Mouse (Mus musculus): Measurements from ENCODE around the gene Gm10197. TPM values are rescaled to one million over a fixed set of nuclear protein-coding genes. Genes with fewer than 3 reads are reported as not detected.

Gene Gm10197
- polyA plus RNA-seq, 1 experiment from 2014 or later = 4.8 TPM

DNA sequence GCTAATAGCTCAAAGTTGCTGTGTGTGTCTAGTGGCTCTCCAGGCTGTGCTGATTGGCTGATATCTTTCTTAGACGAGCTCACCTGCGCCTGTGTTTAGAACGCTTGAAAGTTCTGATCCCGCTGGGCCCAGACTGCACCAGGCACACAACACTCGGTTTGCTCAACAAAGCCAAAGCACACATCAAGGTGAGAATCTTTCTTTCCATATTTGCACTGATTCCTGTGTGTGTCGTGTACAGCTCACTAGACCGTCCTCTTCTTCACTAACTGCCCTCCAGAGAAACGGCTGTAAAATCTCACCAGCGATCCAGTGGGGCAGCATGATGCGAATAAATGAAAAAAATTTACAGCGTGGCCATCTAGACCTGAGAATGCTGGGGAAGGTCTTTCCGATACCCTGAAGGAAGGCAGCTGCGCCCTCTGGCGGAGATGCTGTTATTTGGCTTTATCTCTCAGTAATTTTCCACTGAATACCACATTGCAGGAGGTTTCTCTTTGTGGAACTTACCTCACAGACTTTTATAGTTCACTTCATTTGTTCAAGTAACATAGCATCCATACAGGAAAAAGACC is 2.0 kb downstream of the Gm10197 start:
- no peaks in the 10 kb centered on the region for H3K9me3 ChIP-seq (ENCODE audit: low read depth, low read length)
- TF ChIP-seq CTCF (IDR thresholded peaks at IDR 0.05; ENCODE audit: low read depth) = peak; percentile 89
- H3K27ac ChIP-seq (ENCODE audit: low read depth) = no peak overlapping the region
- WGBS = 27% methylated on average over 14 of the region's 14 CpGs
- H3K36me3 ChIP-seq (ENCODE audit: insufficient read depth) = peaks cover 22% of the 10 kb centered on the region
- H3K27me3 ChIP-seq (ENCODE audit: insufficient read depth, low read length) = no peaks in the 10 kb centered on the region
- 0 out of 2 replicates have a peak overlapping the region, but pooled peaks have one; percentile 11 for H3K9ac ChIP-seq
- DNase-seq (peak; percentile 95), ATAC-seq (ENCODE audit: insufficient read depth) (0 out of 2 replicates have a peak, but pooled peaks have one; percentile 32)
- peak overlapping the region; percentile 7; the same call in 1 of the 2 replicates for H3K4me2 ChIP-seq
- peaks cover 21% of the 10 kb centered on the region for H3K4me1 ChIP-seq (ENCODE audit: insufficient read depth)
- H3K4me3 ChIP-seq (ENCODE audit: low read depth, low read length) = no peak overlapping the region

DNA sequence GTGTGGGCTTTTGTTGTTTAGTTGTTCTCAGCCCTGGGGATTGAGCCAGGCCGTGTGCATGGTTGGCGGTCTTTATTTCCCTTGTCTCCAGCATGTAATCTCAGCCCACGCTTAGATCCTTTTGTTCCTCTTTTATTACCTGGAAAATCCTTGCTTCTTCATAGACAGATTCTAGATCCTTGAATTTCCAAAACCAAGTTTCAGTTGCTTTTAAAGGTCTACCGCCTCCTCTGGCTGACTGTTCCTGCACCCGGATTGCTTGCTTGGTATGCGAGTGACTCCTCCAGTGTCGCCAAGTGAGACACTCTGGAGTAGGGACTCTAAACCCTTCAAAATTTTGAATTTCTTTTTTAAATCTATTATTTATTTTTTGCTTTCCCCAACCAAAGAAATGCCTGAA is 4.7 kb downstream of the Gm10197 start:
- Histone ChIP-seq H3K27ac (ENCODE audit: low read depth) (no peak overlapping the region), H3K36me3 (ENCODE audit: insufficient read depth) (peaks cover 7% of the 10 kb centered on the region), H3K4me2 (no peak overlapping the region), H3K9me3 (ENCODE audit: low read depth, low read length) (no peaks in the 10 kb centered on the region), H3K4me3 (ENCODE audit: low read depth, low read length) (no peak overlapping the region), H3K9ac (no peak overlapping the region), H3K4me1 (ENCODE audit: insufficient read depth) (peaks cover 26% of the 10 kb centered on the region), H3K27me3 (ENCODE audit: insufficient read depth, low read length) (no peaks in the 10 kb centered on the region)
- no peak for ATAC-seq (ENCODE audit: insufficient read depth)
- TF ChIP-seq CTCF (IDR thresholded peaks at IDR 0.05; ENCODE audit: low read depth) = no peak
- DNase-seq = no peak
- WGBS = 85% methylated on average over 7 of the region's 7 CpGs

DNA sequence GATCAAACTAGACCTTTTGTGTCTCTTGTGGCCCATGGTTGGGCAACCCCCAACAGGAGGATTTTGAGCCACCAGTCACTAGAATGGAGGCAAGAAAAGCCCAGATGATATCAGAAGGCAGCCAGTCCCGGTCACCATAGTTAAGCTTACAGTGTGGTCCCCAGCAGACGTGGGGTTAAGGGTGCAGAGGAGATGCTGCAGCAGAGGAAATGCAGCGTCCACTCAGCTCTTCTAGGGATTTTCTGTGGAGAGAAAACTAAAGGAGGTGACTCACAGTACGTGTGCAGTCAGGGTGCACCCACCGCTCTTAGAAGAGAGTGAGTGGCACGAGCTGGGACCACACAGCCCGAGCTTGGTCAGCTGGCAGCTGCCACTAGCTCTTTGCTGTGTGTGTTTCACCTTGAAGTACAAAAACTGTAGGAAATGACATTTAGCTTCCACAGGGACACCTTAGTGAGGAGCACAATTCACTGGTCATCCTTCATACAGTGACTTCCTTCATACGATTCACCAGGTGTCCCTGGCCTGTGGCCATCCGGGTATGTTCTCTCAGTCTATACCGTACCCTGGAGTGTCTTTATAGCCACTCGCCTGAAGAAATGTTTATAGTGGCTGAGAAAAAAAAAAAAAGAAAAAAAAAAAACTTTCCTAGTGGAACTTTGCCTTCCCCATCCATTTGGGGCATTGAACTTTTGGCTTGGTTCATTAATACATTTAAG is 5.3 kb downstream of the Gm10197 start:
- Histone ChIP-seq H3K9me3 (ENCODE audit: low read depth, low read length) (no peaks in the 10 kb centered on the region), H3K4me2 (no peak overlapping the region), H3K27ac (ENCODE audit: low read depth) (peak overlapping the region; percentile 82; the same call in 1 of the 2 replicates), H3K36me3 (ENCODE audit: insufficient read depth) (0 out of 2 replicates have a peak, but pooled peaks cover under 1% of the 10 kb centered on the region), H3K9ac (no peak overlapping the region), H3K27me3 (ENCODE audit: insufficient read depth, low read length) (no peaks in the 10 kb centered on the region), H3K4me1 (ENCODE audit: insufficient read depth) (peaks cover 26% of the 10 kb centered on the region), H3K4me3 (ENCODE audit: low read depth, low read length) (no peak overlapping the region)
- no peak for DNase-seq
- no peak for TF ChIP-seq CTCF (IDR thresholded peaks at IDR 0.05; ENCODE audit: low read depth)
- WGBS = 58% methylated on average over 11 of the region's 11 CpGs
- no peak for ATAC-seq (ENCODE audit: insufficient read depth)

DNA sequence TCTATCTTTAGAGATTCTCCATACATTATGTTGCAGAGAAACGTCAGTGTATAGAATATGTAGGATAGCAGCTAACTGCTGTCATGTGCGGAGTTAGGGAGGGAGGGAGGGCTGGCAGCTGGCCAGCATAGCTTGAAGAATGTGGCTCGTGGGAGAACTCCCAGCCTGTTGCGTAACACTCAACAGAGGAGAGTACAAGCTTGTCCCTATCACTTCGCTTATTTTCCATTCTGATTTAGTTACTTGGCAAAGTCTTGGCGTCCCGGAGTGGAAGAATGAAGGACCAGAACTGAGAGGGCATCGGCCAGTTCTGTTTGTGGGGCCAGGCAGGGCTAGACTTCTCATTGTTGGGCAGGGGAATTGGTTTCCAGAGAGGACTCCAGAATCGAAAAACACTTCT is 6.6 kb downstream of the Gm10197 start:
- Histone ChIP-seq H3K4me2 (peak overlapping the region; percentile 50), H3K4me3 (ENCODE audit: low read depth, low read length) (no peak overlapping the region), H3K27me3 (ENCODE audit: insufficient read depth, low read length) (no peaks in the 10 kb centered on the region), H3K36me3 (ENCODE audit: insufficient read depth) (no peaks in the 10 kb centered on the region), H3K9ac (no peak overlapping the region), H3K9me3 (ENCODE audit: low read depth, low read length) (no peaks in the 10 kb centered on the region), H3K27ac (ENCODE audit: low read depth) (peak overlapping the region; percentile 82), H3K4me1 (ENCODE audit: insufficient read depth) (peaks cover 32% of the 10 kb centered on the region)
- no peak for TF ChIP-seq CTCF (IDR thresholded peaks at IDR 0.05; ENCODE audit: low read depth)
- ATAC-seq (ENCODE audit: insufficient read depth) (peak; percentile 95), DNase-seq (peak; percentile 99)
- WGBS = 5% methylated on average over 9 of the region's 9 CpGs

DNA sequence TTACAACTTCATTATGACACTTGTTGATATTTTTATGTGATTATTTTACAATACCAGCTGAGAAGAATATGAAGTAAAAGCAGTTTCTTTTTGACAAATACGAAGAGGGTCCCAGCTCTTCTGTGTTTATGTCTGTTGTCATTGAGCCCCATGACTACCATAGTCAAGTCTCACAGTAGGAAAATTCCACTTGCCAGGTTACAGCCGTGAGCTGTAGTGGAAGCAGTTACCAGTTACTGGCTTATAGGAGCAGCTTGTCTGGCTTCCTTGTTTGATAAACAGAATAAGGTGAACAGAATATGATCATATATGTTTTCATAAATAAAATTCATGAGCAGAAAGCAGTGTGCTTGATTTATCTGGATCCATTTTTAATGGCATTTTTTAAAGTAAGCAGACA is 7.0 kb downstream of the Gm10197 start:
- Histone ChIP-seq H3K4me2 (peak overlapping the region; percentile 29), H3K4me1 (ENCODE audit: insufficient read depth) (peaks cover 35% of the 10 kb centered on the region), H3K9ac (no peak overlapping the region), H3K4me3 (ENCODE audit: low read depth, low read length) (no peak overlapping the region), H3K27ac (ENCODE audit: low read depth) (peak overlapping the region; percentile 32; the same call in 1 of the 2 replicates), H3K9me3 (ENCODE audit: low read depth, low read length) (no peaks in the 10 kb centered on the region), H3K36me3 (ENCODE audit: insufficient read depth) (no peaks in the 10 kb centered on the region), H3K27me3 (ENCODE audit: insufficient read depth, low read length) (no peaks in the 10 kb centered on the region)
- 46% methylated on average over 2 of the region's 2 CpGs for WGBS
- ATAC-seq (ENCODE audit: insufficient read depth) (peak; percentile 48; the same call in 1 of the 2 replicates), DNase-seq (peak; percentile 59)
- TF ChIP-seq CTCF (IDR thresholded peaks at IDR 0.05; ENCODE audit: low read depth) = no peak

DNA sequence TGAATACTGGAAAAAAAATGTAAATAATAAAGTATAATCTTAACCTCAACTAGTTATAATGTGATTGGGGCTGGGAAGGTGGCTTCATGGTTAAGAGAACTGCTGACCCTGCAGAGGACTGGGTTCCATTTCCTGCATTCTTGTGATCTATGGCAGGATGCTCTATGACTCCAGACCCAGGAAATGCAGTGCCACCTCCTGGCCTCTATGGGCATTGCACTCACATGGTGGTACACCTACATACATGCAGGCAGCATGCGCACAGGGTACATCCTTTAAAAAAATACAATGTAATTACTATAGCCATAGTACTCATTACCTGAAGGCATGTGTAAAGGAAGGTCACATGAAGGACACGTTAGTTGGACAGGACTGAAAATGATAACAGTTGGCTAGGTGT is 8.6 kb downstream of the Gm10197 start:
- Histone ChIP-seq H3K9ac (no peak overlapping the region), H3K4me1 (ENCODE audit: insufficient read depth) (peaks cover 37% of the 10 kb centered on the region), H3K27ac (ENCODE audit: low read depth) (no peak overlapping the region), H3K36me3 (ENCODE audit: insufficient read depth) (no peaks in the 10 kb centered on the region), H3K9me3 (ENCODE audit: low read depth, low read length) (no peaks in the 10 kb centered on the region), H3K27me3 (ENCODE audit: insufficient read depth, low read length) (no peaks in the 10 kb centered on the region), H3K4me2 (no peak overlapping the region), H3K4me3 (ENCODE audit: low read depth, low read length) (no peak overlapping the region)
- ATAC-seq (ENCODE audit: insufficient read depth) = no peak
- peak; percentile 60 for DNase-seq
- WGBS = 39% methylated on average over 2 of the region's 2 CpGs
- TF ChIP-seq CTCF (IDR thresholded peaks at IDR 0.05; ENCODE audit: low read depth) = peak; percentile 67

DNA sequence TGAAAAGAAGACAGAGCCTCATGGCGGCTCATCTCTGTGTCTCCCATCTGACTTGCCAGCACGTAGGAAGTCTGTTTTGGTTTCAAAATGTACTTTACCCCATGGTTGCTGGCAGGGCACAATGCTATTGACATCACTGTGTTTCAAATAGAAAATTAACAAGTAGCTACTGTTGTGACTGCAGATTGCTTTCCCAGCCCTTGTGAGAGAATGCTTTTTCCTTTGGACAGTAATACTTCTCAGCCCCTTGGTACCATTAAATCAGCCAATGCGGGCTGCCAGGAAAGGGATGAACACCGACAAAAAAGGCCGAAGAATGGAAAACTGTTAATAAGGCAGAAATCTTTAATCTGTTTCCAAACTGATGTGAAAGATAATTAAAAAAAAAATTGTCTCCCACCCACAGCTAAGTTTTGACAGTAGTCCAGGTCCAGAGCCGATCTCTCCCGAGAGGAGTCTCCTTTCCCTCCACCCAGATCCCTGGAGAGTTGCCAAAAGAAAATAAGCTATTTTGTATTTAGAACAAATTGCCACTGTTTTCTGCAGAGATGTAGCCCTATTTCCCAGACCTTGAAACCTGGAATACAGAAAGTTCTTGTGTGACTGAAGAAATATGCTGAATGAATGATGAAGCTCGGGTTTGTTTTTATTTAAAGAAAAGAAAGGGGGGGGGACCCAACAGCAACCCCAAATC is 11.2 kb downstream of the Gm10197 start:
- no peaks in the 10 kb centered on the region for H3K27me3 ChIP-seq (ENCODE audit: insufficient read depth, low read length)
- peak overlapping the region; percentile 53 for H3K4me2 ChIP-seq
- no peak overlapping the region for H3K9ac ChIP-seq
- H3K36me3 ChIP-seq (ENCODE audit: insufficient read depth) = no peaks in the 10 kb centered on the region
- ATAC-seq (ENCODE audit: insufficient read depth) = no peak
- no peak for TF ChIP-seq CTCF (IDR thresholded peaks at IDR 0.05; ENCODE audit: low read depth)
- 43% methylated on average over 8 of the region's 8 CpGs for WGBS
- peaks cover 23% of the 10 kb centered on the region for H3K4me1 ChIP-seq (ENCODE audit: insufficient read depth)
- no peak overlapping the region for H3K4me3 ChIP-seq (ENCODE audit: low read depth, low read length)
- H3K27ac ChIP-seq (ENCODE audit: low read depth) = no peak overlapping the region; the same call in 1 of the 2 replicates
- peak; percentile 82 for DNase-seq
- H3K9me3 ChIP-seq (ENCODE audit: low read depth, low read length) = no peaks in the 10 kb centered on the region

All from lung, embryonic 14.5 days (tissue).